In genomic region chr2:92322669-92323068, GRCm38 (mm10) we compare ENCODE assay signal across 7 mouse cellular contexts. TPM values are rescaled to one million over a fixed set of nuclear protein-coding genes. Genes with fewer than 3 reads are reported as not detected.
DNase-seq lines count a peak whose midpoint lies in the region; ATAC-seq and TF ChIP-seq lines count a peak whose summit lies in the region.

No protein-coding gene starts in this region.

- peaks cover 10% of the 10 kb centered on the region; the same call in 1 of the 2 replicates for H3K36me3 ChIP-seq in kidney, postnatal 0 days (ENCODE audit: insufficient read depth, low read length)
- H3K36me3 ChIP-seq in kidney, embryonic 15.5 days: peaks cover 65% of the 10 kb centered on the region
- H3K36me3 ChIP-seq in CH12.LX (replicated peaks in 1 of 2; ENCODE audit: control insufficient read depth in 1 of 2, insufficient read depth in 1 of 2, low read length in 1 of 2): peaks cover 30 to 69% of the 10 kb centered on the region in 2 experiments
- H3K36me3 ChIP-seq in limb, embryonic 11.5 days (ENCODE audit: control insufficient read depth, insufficient read depth, low read length): no peaks in the 10 kb centered on the region

- no peak for TF ChIP-seq EP300 in CH12.LX (IDR thresholded peaks at IDR 0.05; ENCODE audit: low read length)

- H3K9me3 ChIP-seq in kidney, postnatal 0 days (replicated peaks; ENCODE audit: low read length): no peaks in the 10 kb centered on the region
- no peaks in the 10 kb centered on the region for H3K9me3 ChIP-seq in kidney, embryonic 15.5 days (replicated peaks)
- no peaks in the 10 kb centered on the region for H3K9me3 ChIP-seq in CH12.LX (replicated peaks; ENCODE audit: low read length)
- H3K9me3 ChIP-seq in limb, embryonic 11.5 days (ENCODE audit: control insufficient read depth, low read length): no peaks in the 10 kb centered on the region

- dilution Hi-C loops in CH12.LX (cut with MboI; ENCODE audit: extremely low pct_ligation_motif_present, extremely low pct_unique_long_range_greater_than_20kb, low sequenced_read_pairs): no loop called here

- peak; percentile 55 for TF ChIP-seq RAD21 in CH12.LX (IDR thresholded peaks at IDR 0.05; ENCODE audit: low read depth, low read length)

- no peak overlapping the region for H3K4me3 ChIP-seq in kidney, postnatal 0 days (replicated peaks; ENCODE audit: low read depth, low read length)
- H3K4me3 ChIP-seq in kidney, embryonic 15.5 days (replicated peaks): no peak overlapping the region
- no peak overlapping the region for H3K4me3 ChIP-seq in CH12.LX (replicated peaks in 1 of 3; ENCODE audit: low read depth in 2 of 3, low read length in 2 of 3, poor library complexity in 1 of 3)
- no peak overlapping the region for H3K4me3 ChIP-seq in limb, embryonic 11.5 days (ENCODE audit: low read depth, low read length)

- CTCF ChIA-PET in Patski (lab: Charles Lee): interaction anchor here (1.6 kb wide), 1 partner anchor 13 kb away, joined by 4 read pairs; no protein-coding TSS in a partner anchor

- H3K27ac ChIP-seq in kidney, postnatal 0 days: no peak overlapping the region
- H3K27ac ChIP-seq in kidney, embryonic 15.5 days: no peak overlapping the region
- no peak overlapping the region for H3K27ac ChIP-seq in CH12.LX (ENCODE audit: insufficient read depth, low read depth)
- H3K27ac ChIP-seq in limb, embryonic 11.5 days (replicated peaks; ENCODE audit: low read depth, low read length): no peak overlapping the region

- H3K9ac ChIP-seq in kidney, postnatal 0 days (ENCODE audit: low read depth, low read length): no peak overlapping the region
- no peak overlapping the region for H3K9ac ChIP-seq in kidney, embryonic 15.5 days
- no peak overlapping the region for H3K9ac ChIP-seq in CH12.LX (ENCODE audit: insufficient read depth, low read depth)
- no peak overlapping the region for H3K9ac ChIP-seq in limb, embryonic 11.5 days (ENCODE audit: low read length)

- in situ Hi-C loops in CH12.LX (cut with MboI; ENCODE audit: low pct_ligation_motif_present, low pct_unique_long_range_greater_than_20kb, low sequenced_read_pairs): no loop called here
- in situ Hi-C loops in Patski (cut with MboI; ENCODE audit: low pct_unique_long_range_greater_than_20kb): loop anchor here (10.0 kb wide), 1 partner anchor 328 kb away; no protein-coding TSS in a partner anchor

- ATAC-seq in kidney, postnatal 0 days (replicated peaks; ENCODE audit: low FRiP score, low read depth): no peak
- ATAC-seq in kidney, embryonic 15.5 days (replicated peaks; ENCODE audit: low FRiP score): no peak
- no peak for ATAC-seq in Patski
- no peak for ATAC-seq in limb, embryonic 11.5 days (ENCODE audit: insufficient number of reproducible peaks, low FRiP score, low TSS enrichment, low read depth)
- no peak for ATAC-seq in inflammation-experienced regulatory T-cells, adult 6 months

- TF ChIP-seq POLR2A in CH12.LX (IDR thresholded peaks at IDR 0.05; ENCODE audit: low read depth, low read length): no peak

- peak; percentile 65 for TF ChIP-seq CTCF in kidney, postnatal 0 days (IDR thresholded peaks at IDR 0.05; ENCODE audit: low read depth)
- TF ChIP-seq CTCF in CH12.LX (conservative IDR thresholded peaks at IDR 0.05 in 1 of 2, IDR thresholded peaks at IDR 0.05 in 1 of 2; ENCODE audit: low read depth in 2 of 2, low read length in 2 of 2) (peak; percentile 35 to 64; a peak in 3 of 4 replicates), Patski (IDR thresholded peaks at IDR 0.05) (peak; percentile 87)

- peak; percentile 15 for DNase-seq in kidney, postnatal 0 days (ENCODE audit: low spot score)
- no peak for DNase-seq in CH12.LX (ENCODE audit: extremely low read depth)
- no peak for DNase-seq in Patski (ENCODE audit: low read depth, low spot score)
- DNase-seq in limb, embryonic 11.5 days (ENCODE audit: low spot score): peak; percentile 39
- DNase-seq in thymus, postnatal 14 days: peak; percentile 59

- H3K27me3 ChIP-seq in kidney, postnatal 0 days (ENCODE audit: insufficient read depth, low read length): no peaks in the 10 kb centered on the region
- no peaks in the 10 kb centered on the region for H3K27me3 ChIP-seq in kidney, embryonic 15.5 days
- no peaks in the 10 kb centered on the region for H3K27me3 ChIP-seq in CH12.LX (replicated peaks)
- H3K27me3 ChIP-seq in Patski: no peaks in the 10 kb centered on the region
- no peaks in the 10 kb centered on the region for H3K27me3 ChIP-seq in limb, embryonic 11.5 days (ENCODE audit: control insufficient read depth, insufficient read depth, low read length)

- WGBS in kidney, postnatal 0 days: 91% methylated on average over 2 of the region's 2 CpGs
- WGBS in kidney, embryonic 15.5 days: 90% methylated on average over 2 of the region's 2 CpGs
- WGBS in limb, embryonic 11.5 days: 83% methylated on average over 2 of the region's 2 CpGs

- no peak overlapping the region for H3K4me2 ChIP-seq in kidney, postnatal 0 days (ENCODE audit: low read length)
- H3K4me2 ChIP-seq in kidney, embryonic 15.5 days: no peak overlapping the region
- no peak overlapping the region for H3K4me2 ChIP-seq in CH12.LX (ENCODE audit: insufficient read depth, low read depth, poor library complexity, severe bottlenecking)
- H3K4me2 ChIP-seq in limb, embryonic 11.5 days (ENCODE audit: low read depth, severe bottlenecking): no peak overlapping the region

- POLR2A ChIA-PET in Patski (lab: Charles Lee): no interaction called here

- no peaks in the 10 kb centered on the region for H3K4me1 ChIP-seq in kidney, postnatal 0 days (replicated peaks; ENCODE audit: insufficient read depth, low read length)
- H3K4me1 ChIP-seq in kidney, embryonic 15.5 days: no peaks in the 10 kb centered on the region
- H3K4me1 ChIP-seq in CH12.LX (ENCODE audit: control insufficient read depth in 1 of 2, insufficient read depth in 2 of 2): peaks cover 0 to 4% of the 10 kb centered on the region in 2 experiments; a peak in 1 of 4 replicates
- H3K4me1 ChIP-seq in limb, embryonic 11.5 days (ENCODE audit: control insufficient read depth, insufficient read depth, low read length): no peaks in the 10 kb centered on the region

- no peaks in the 10 kb centered on the region for H3K79me2 ChIP-seq in CH12.LX (replicated peaks; ENCODE audit: control insufficient read depth, extremely low read depth, insufficient read depth, poor library complexity, severe bottlenecking)

TF ChIP-seq in CH12.LX, 34 proteins besides CTCF, POLR2A, EP300 and RAD21:
- TF ChIP-seq UBTF (IDR thresholded peaks at IDR 0.05; ENCODE audit: low read depth, low read length) (no peak), NELFE (IDR thresholded peaks at IDR 0.05; ENCODE audit: low read depth, low read length) (no peak), SMC3 (IDR thresholded peaks at IDR 0.05; ENCODE audit: low read depth, low read length) (peak; percentile 53), ZNF384 (IDR thresholded peaks at IDR 0.05; ENCODE audit: low read depth, low read length) (no peak), KAT2A (IDR thresholded peaks at IDR 0.05; ENCODE audit: insufficient replicate concordance, low read length) (no peak), ZKSCAN1 (IDR thresholded peaks at IDR 0.05; ENCODE audit: borderline replicate concordance, low read depth, low read length) (no peak)

RNA-seq across cellular contexts. Expression of gene Pex16, which starts 51.8 kb away (rescaled TPM):
- polyA plus RNA-seq in kidney, postnatal 0 days (2015; fragmentation: Nextera tagmentation; extraction: Ambion mirVana): 34.3 and 36.8 TPM in 2 replicates
- polyA plus RNA-seq in kidney, embryonic 15.5 days (2015; fragmentation: Nextera tagmentation; extraction: Ambion mirVana): 24.7 and 29.5 TPM in 2 replicates
- total RNA-seq in CH12.LX (2012; rRNA removed): 35.1 and 44.0 TPM in 2 replicates
- total RNA-seq in CH12.LX (2014; rRNA removed): 25.0 and 28.7 TPM in 2 replicates
- polyA plus RNA-seq in CH12.LX (2012; ENCODE audit: insufficient read length, low read depth): 36.6 and 37.2 TPM in 2 replicates
- 21.4 TPM for polyA plus RNA-seq in Patski (2021)
- 14.2 and 15.1 TPM in 2 replicates for polyA plus RNA-seq in limb, embryonic 11.5 days (2014; fragmentation: Nextera tagmentation; extraction: Ambion mirVana)
- 10 to 100 TPM; 42.8 to 53.8 (median 53.3) TPM for polyA plus RNA-seq in inflammation-experienced regulatory T-cells, adult 6 months (2017; shearing (Covaris generic))

RNA-seq across cellular contexts. Expression of gene Large2, which starts 52.0 kb away (rescaled TPM):
- polyA plus RNA-seq in kidney, postnatal 0 days (2015; fragmentation: Nextera tagmentation; extraction: Ambion mirVana): 30.6 and 34.3 TPM in 2 replicates
- 26.0 and 29.5 TPM in 2 replicates for polyA plus RNA-seq in kidney, embryonic 15.5 days (2015; fragmentation: Nextera tagmentation; extraction: Ambion mirVana)
- total RNA-seq in CH12.LX (2012; rRNA removed) (1.4 and 1.5 TPM in 2 replicates), CH12.LX (2014; rRNA removed) (0.19 TPM in 1 of 2 replicates, not detected in the other)
- polyA plus RNA-seq in CH12.LX (2012; ENCODE audit: insufficient read length, low read depth) (0.45 and 0.89 TPM in 2 replicates), Patski (2021) (0.55 TPM)
- 11.8 and 13.2 TPM in 2 replicates for polyA plus RNA-seq in limb, embryonic 11.5 days (2014; fragmentation: Nextera tagmentation; extraction: Ambion mirVana)
- polyA plus RNA-seq in inflammation-experienced regulatory T-cells, adult 6 months (2017; shearing (Covaris generic)): 1 to 10 TPM in 1 of 3 experiments, under 1 TPM in 1, not detected in 1; 0.23 to 1.3 TPM

RNA-seq across cellular contexts. Expression of gene 1700029I15Rik, which starts 59.7 kb away (rescaled TPM):
- 1.8 and 2.5 TPM in 2 replicates for polyA plus RNA-seq in kidney, postnatal 0 days (2015; fragmentation: Nextera tagmentation; extraction: Ambion mirVana)
- polyA plus RNA-seq in kidney, embryonic 15.5 days (2015; fragmentation: Nextera tagmentation; extraction: Ambion mirVana): 3.2 and 3.4 TPM in 2 replicates
- 2.9 and 3.4 TPM in 2 replicates for total RNA-seq in CH12.LX (2012; rRNA removed)
- total RNA-seq in CH12.LX (2014; rRNA removed): 0.39 and 0.67 TPM in 2 replicates
- polyA plus RNA-seq in CH12.LX (2012; ENCODE audit: insufficient read length, low read depth): 3.0 and 5.0 TPM in 2 replicates
- polyA plus RNA-seq in Patski (2021): 2.8 TPM
- 1.2 and 1.9 TPM in 2 replicates for polyA plus RNA-seq in limb, embryonic 11.5 days (2014; fragmentation: Nextera tagmentation; extraction: Ambion mirVana)
- polyA plus RNA-seq in inflammation-experienced regulatory T-cells, adult 6 months (2017; shearing (Covaris generic)): 1 to 10 TPM; 3.2 to 3.7 (median 3.7) TPM

Comparison
In these comparisons a context has a peak if more than half of its experiments do, and no peak if none do; other contexts are left out.
1. DNase-seq: peak in kidney, postnatal 0 days (single experiment), limb, embryonic 11.5 days (single experiment) and thymus, postnatal 14 days (single experiment); none in CH12.LX (single experiment) and Patski (single experiment).
2. Peak in every context shown above with its lines, with median percentiles within 50 percentile points of each other: CTCF ChIP-seq.